Mouse (Mus musculus) v-Abl transformed pro-B cells (cell line): ENCODE measurements around the gene 6430628N08Rik.

ENCODE experiments used
- in situ Hi-C, 2 experiments: fragments of 400-800 bp; cut with MboI; formaldehyde crosslinking; loops; one replicate each; pipeline ENCODE4 v1.15.1; 2025; ENCODE audit not compliant: unreplicated experiment in 2 of 2

The 6430628N08Rik gene

DNA sequence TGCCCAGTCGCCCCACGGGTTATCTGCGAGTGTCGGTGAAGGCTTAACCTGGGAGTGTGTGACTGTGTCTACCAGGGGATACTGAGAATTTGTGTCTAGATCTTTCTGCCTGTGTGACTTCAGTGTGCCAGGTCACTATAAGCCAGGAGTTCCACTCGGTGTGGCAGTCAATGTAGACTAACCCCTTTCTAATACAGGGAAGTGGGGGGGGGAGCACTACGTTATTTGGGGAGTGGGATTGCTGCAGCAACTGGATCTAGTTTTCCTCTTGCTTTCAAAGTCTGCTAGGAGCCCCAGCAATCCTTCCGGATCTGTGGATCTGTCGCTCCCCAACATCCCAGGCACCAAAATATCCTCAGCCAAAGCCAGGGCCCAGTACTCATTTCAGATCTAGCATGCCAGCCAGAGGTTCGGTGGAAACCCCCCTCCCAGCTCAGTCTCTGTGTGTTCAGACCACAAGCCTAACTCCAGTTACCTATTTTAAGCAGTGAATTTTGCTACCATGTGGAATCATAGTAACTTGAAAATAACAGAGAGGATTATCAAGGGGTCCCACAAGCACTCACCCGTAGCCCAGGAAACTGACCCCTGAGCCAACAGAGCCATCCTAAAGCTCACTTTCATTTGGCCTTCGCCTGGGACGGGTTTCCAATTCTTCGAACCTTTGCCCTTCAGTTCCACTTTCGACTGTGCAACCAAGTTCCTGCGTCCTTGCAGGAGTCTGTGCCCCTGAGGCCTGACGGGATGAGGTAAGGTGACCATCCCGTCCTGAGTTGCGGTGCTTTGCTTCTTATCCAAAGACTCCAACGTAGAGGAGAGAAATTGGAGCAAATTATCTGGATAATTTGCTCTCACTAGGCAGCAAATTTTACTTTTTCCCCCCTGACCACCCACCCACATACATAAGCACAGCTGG lies 46.9 kb downstream of the 6430628N08Rik start:
- in situ Hi-C loops, result no loop called here

DNA sequence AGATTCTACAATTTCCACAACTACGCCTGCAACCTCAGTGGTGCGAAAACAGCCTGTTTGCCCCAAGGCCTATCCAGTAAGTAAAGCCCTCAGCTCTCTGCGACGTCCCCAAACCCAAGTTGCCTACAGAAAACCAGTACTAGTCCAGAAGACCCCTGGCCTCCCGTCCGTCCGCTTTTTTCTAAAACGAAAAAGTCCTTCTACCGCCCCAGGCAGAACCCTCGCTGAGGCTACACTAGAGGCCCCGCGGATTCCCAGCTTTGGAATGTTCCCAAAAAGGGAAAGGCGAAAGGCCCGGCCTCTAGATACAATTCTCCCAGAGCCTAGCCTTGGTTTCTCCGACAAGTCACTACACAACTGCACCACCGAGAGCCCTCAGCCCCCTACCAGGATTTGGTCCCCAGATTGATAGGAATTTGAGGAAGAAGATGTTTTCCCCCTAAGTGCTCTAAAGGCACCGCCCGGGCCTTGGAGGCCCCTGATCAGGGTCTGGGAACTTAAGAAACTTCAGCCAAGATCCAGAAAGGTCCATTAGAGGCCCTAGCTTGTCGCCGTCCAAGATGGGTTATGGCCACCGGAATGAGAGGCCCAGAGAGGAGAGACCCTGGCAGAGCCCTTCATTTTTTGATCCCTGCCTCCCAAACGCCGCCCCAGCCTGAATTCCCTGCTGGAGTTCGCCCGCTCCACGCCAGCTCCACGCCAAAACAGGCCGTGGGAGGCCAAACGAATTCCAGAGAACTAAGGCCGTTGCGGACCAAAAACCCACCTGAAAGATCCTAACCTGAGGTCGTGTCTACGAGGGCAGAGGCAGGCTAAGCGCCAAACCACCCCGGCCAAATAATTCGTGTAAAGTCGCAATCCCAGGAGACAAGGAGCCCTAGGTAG lies 48.1 kb downstream of the 6430628N08Rik start:
- in situ Hi-C loops, result no loop called here

DNA sequence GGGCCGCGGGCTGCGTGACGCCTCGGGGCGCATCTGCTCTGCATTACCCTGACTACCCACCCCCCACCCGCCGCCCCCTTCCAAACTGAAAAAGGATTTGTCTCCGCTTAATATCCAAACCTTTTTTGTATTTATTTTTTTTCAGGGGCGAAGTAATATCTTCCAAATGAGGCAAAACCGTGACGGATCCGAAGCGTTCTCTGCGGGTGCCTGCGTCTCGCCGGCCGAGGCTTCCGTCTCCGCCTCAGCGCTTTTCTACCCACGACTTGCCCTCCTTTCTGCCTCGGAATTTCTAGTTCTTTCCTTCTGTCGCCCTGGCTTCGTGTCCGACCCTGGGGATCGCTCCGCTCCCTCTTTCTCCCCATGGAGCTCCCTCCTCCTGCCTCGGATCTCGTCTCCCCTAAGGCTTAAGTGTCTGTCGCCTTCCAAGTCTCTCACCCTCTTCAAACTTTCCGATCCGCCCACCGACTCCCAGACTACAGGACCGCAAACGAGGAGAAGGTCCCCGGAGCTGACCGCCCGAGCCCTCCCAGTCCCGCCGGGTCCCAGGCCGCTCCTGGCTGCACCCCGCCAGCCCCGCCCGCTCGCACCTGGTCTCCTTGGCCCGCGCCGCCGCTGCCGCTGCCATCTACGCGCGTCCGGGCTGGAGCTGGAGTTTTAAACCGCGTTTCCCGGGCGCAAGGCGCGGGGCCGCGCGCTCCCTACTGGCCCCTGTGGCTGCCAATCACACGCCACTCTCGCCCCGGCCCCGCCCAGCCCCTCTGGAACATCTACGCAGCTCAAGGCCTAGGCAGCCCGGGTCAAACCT lies 49.0 kb downstream of the 6430628N08Rik start, which contains the start of gene Dmbx1:
TSS of gene Dmbx1 (minus strand) at position 632 of the 808 bp plus-strand sequence.
- in situ Hi-C loops, result no loop called here

DNA sequence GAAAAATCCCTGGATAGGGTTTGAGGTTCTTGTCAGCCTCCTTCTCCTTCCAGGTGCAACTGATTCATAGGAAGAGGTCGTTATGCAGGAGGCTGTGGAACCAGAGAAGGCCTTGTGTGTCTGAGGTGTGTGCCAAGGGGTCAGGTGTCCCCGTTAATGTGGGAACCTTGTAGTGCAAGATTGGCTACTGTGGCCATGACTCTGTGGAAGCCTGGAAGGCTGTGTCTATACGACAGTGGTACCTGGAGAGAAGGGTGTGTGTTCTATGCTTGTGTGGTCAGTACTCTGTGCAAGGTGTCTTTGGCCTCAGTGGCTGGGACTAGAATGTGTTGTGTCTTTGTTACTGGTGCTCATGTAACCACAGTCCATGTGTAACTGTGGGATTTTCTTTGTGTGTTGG lies 50.2 kb downstream of the 6430628N08Rik start:
- in situ Hi-C loops, result no loop called here

DNA sequence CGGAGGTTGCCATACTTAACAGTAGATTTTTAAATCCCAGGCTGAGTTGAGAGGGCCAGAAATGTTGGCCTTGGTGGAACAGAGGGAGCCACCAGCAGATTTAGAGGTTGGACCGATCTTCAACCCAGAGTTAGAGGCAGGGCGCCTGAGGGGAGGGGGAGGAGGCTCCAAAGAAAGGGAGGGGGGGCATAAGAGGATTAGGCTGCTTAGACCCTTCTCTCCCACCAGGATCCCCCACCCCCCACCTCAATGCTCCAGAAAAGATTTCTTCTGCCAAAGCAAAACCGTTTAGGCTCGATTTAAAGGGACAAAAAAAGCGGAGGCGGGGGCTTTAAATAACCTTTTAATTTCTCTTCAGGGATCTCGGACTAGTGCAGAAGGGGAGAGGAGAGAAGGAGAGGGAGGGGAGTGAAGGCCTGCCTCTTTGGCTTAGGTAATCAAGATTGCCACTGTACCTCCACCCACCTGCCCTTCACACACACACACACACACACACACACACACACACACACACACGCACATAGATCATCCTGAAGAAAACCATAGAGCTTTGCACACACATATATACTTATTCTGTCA lies 50.9 kb downstream of the 6430628N08Rik start:
- in situ Hi-C loops, result no loop called here

DNA sequence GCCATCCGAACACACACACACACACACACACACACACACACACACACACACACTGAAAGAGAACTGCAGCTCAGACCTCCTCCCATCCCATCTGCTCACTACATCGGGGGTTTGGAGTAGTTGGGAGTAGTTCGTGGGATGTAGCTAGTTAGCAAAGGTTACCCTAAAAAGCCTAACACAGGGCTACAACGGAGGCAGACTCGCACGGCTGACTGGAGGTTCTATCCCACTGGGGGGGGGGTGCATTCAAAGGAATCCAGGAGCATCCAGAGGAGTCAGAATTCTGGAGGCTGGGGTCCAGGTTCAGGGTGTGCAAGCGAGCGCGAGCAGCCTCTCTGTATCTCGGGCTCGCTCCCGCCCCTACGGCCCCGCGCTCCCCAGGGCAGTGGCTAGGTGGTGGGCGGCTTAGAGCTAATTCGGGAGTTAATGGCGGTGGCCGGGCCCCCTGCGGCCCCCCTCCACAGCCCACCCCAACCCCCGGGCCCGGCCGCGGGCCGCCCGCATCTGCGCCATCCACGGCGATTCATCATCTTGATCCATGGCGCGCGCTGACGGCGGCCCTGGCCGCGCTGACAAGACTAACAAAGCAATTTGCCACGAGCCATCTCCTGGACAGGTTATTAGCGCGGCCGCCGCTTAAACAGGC lies 53.3 kb downstream of the 6430628N08Rik start:
- in situ Hi-C loops, result no loop called here
